Mouse (Mus musculus) kidney, adult 2 months (tissue): ENCODE measurements around the gene Rab10.

Experiments
- CTCF ChIP-seq: fragments of 200-500 bp; conservative IDR thresholded peaks from 2 replicates; pipeline ENCODE4 v1.5.1; 2011; ENCODE audit warnings: low read depth, mild to moderate bottlenecking, control low read depth, low read length, moderate library complexity, mixed read lengths; ENCODE audit not compliant: insufficient read depth, insufficient read length
- POLR2A ChIP-seq: fragments of 200-500 bp; IDR thresholded peaks from one replicate; pipeline ENCODE4 v1.6.1; 2011; ENCODE audit warnings: low read depth, low read length, control low read depth

GRCm38 (mm10) chr12:3291038-3291437 is 18.7 kb downstream of the Rab10 start:
- TF ChIP-seq CTCF (no peak), POLR2A (no peak)
